Mouse (Mus musculus): Measurements from ENCODE around the gene Ltn1. TPM values are rescaled to one million over a fixed set of nuclear protein-coding genes. Genes with fewer than 3 reads are reported as not detected.

Gene Ltn1
- polyA plus RNA-seq, 1 experiment from 2014 or later, result 25.9 TPM

GRCm38 (mm10) chr16:87440184-87440686 lies 7.8 kb upstream of the Ltn1 start, which contains the start of gene Rwdd2b:
Gene Rwdd2b (minus strand): TSS chr16:87440573.
- peaks cover 9% of the 10 kb centered on the region; the same call in 1 of the 2 replicates for H3K36me3 ChIP-seq
- peak within 1 kb of the TSS; percentile 97 for H3K27ac ChIP-seq
- WGBS, result under 1% methylated on average over 38 of the region's 38 CpGs
- ATAC-seq (ENCODE audit: low FRiP score), result peak; percentile 97
- H3K9ac ChIP-seq, result peak within 1 kb of the TSS; percentile 86
- H3K4me1 ChIP-seq (replicated peaks), result peaks cover 19% of the 10 kb centered on the region
- H3K4me2 ChIP-seq, result peak within 1 kb of the TSS; percentile 80
- peak within 1 kb of the TSS; percentile 71 for H3K4me3 ChIP-seq
- no peaks in the 10 kb centered on the region for H3K9me3 ChIP-seq
- peaks cover 9% of the 10 kb centered on the region; the same call in 1 of the 2 replicates for H3K27me3 ChIP-seq

- no peak overlapping the region for H3K9ac ChIP-seq
- no peak overlapping the region for H3K4me2 ChIP-seq
- H3K4me1 ChIP-seq (replicated peaks), result peaks cover 19% of the 10 kb centered on the region
- 92% methylated on average over 8 of the region's 8 CpGs for WGBS
- ATAC-seq (ENCODE audit: low FRiP score), result no peak
- no peak overlapping the region for H3K4me3 ChIP-seq
- H3K27me3 ChIP-seq, result peaks cover 1% of the 10 kb centered on the region; the same call in 1 of the 2 replicates
- H3K9me3 ChIP-seq, result no peaks in the 10 kb centered on the region
- no peak overlapping the region for H3K27ac ChIP-seq
- peaks cover 13% of the 10 kb centered on the region; the same call in 1 of the 2 replicates for H3K36me3 ChIP-seq
These were observed 6.3 kb upstream of the Ltn1 start for GRCm38 (mm10) chr16:87438697-87439096.

- Histone ChIP-seq H3K9me3 (no peaks in the 10 kb centered on the region), H3K9ac (no peak overlapping the region), H3K4me3 (no peak overlapping the region), H3K36me3 (peaks cover 13% of the 10 kb centered on the region; the same call in 1 of the 2 replicates), H3K27ac (no peak overlapping the region), H3K4me2 (no peak overlapping the region), H3K4me1 (replicated peaks) (peaks cover 19% of the 10 kb centered on the region), H3K27me3 (no peaks in the 10 kb centered on the region)
- WGBS, result 94% methylated on average over 21 of the region's 21 CpGs
- ATAC-seq (ENCODE audit: low FRiP score), result no peak
These were observed 4.7 kb upstream of the Ltn1 start for GRCm38 (mm10) chr16:87437096-87437495.

GRCm38 (mm10) chr16:87435411-87436205 lies 3.2 kb upstream of the Ltn1 start:
- peaks cover 13% of the 10 kb centered on the region for H3K4me1 ChIP-seq (replicated peaks)
- H3K4me3 ChIP-seq, result no peak overlapping the region
- no peaks in the 10 kb centered on the region for H3K27me3 ChIP-seq
- no peak for ATAC-seq (ENCODE audit: low FRiP score)
- no peak overlapping the region for H3K4me2 ChIP-seq
- H3K27ac ChIP-seq, result no peak overlapping the region
- peaks cover 13% of the 10 kb centered on the region; the same call in 1 of the 2 replicates for H3K36me3 ChIP-seq
- WGBS, result 85% methylated on average over 13 of the region's 13 CpGs
- H3K9ac ChIP-seq, result no peak overlapping the region
- H3K9me3 ChIP-seq, result no peaks in the 10 kb centered on the region

GRCm38 (mm10) chr16:87434946-87435345 lies 2.5 kb upstream of the Ltn1 start:
- ATAC-seq (ENCODE audit: low FRiP score), result no peak
- Histone ChIP-seq H3K4me2 (no peak overlapping the region), H3K4me3 (no peak overlapping the region), H3K36me3 (peaks cover 13% of the 10 kb centered on the region; the same call in 1 of the 2 replicates), H3K27me3 (no peaks in the 10 kb centered on the region), H3K9ac (no peak overlapping the region), H3K4me1 (replicated peaks) (peaks cover 13% of the 10 kb centered on the region), H3K9me3 (no peaks in the 10 kb centered on the region), H3K27ac (no peak overlapping the region)
- 85% methylated on average over 6 of the region's 6 CpGs for WGBS

GRCm38 (mm10) chr16:87434266-87434665 lies 1.9 kb upstream of the Ltn1 start:
- 94% methylated on average over 7 of the region's 7 CpGs for WGBS
- Histone ChIP-seq H3K4me1 (replicated peaks) (peaks cover 7% of the 10 kb centered on the region), H3K4me3 (no peak overlapping the region), H3K36me3 (peaks cover 13% of the 10 kb centered on the region; the same call in 1 of the 2 replicates), H3K4me2 (no peak overlapping the region), H3K27ac (no peak overlapping the region), H3K27me3 (no peaks in the 10 kb centered on the region), H3K9me3 (no peaks in the 10 kb centered on the region), H3K9ac (no peak overlapping the region)
- no peak for ATAC-seq (ENCODE audit: low FRiP score)

GRCm38 (mm10) chr16:87427516-87427915 lies 4.9 kb downstream of the Ltn1 start:
- WGBS, result 98% methylated on average over 8 of the region's 8 CpGs
- Histone ChIP-seq H3K36me3 (peaks cover 40% of the 10 kb centered on the region), H3K9me3 (no peaks in the 10 kb centered on the region), H3K4me3 (no peak overlapping the region), H3K4me1 (replicated peaks) (peaks cover 7% of the 10 kb centered on the region), H3K27ac (no peak overlapping the region), H3K9ac (no peak overlapping the region), H3K4me2 (no peak overlapping the region), H3K27me3 (no peaks in the 10 kb centered on the region)
- ATAC-seq (ENCODE audit: low FRiP score), result no peak

GRCm38 (mm10) chr16:87420662-87421061 lies 11.8 kb downstream of the Ltn1 start:
- Histone ChIP-seq H3K4me3 (no peak overlapping the region), H3K9me3 (peaks cover 12% of the 10 kb centered on the region), H3K9ac (no peak overlapping the region), H3K4me2 (no peak overlapping the region), H3K27me3 (no peaks in the 10 kb centered on the region), H3K27ac (no peak overlapping the region), H3K4me1 (replicated peaks) (no peaks in the 10 kb centered on the region), H3K36me3 (peaks cover 96% of the 10 kb centered on the region)
- no peak for ATAC-seq (ENCODE audit: low FRiP score)
- WGBS, result 96% methylated on average over 8 of the region's 8 CpGs

- Histone ChIP-seq H3K9me3 (no peaks in the 10 kb centered on the region), H3K4me2 (no peak overlapping the region), H3K9ac (no peak overlapping the region), H3K27me3 (no peaks in the 10 kb centered on the region), H3K4me3 (no peak overlapping the region), H3K36me3 (peaks cover 85% of the 10 kb centered on the region), H3K27ac (no peak overlapping the region), H3K4me1 (replicated peaks) (no peaks in the 10 kb centered on the region)
- ATAC-seq (ENCODE audit: low FRiP score), result no peak
- WGBS, result 92% methylated on average over 3 of the region's 3 CpGs
These were observed 27.4 kb downstream of the Ltn1 start for GRCm38 (mm10) chr16:87405001-87405400.

- ATAC-seq (ENCODE audit: low FRiP score), result peak; percentile 84
- Histone ChIP-seq H3K27me3 (no peaks in the 10 kb centered on the region), H3K9me3 (no peaks in the 10 kb centered on the region), H3K4me3 (no peak overlapping the region), H3K9ac (no peak overlapping the region), H3K27ac (no peak overlapping the region), H3K36me3 (peaks cover 63% of the 10 kb centered on the region), H3K4me1 (replicated peaks) (no peaks in the 10 kb centered on the region), H3K4me2 (no peak overlapping the region)
- WGBS, result 55% methylated on average over 16 of the region's 16 CpGs
These were observed 38.4 kb downstream of the Ltn1 start for GRCm38 (mm10) chr16:87393813-87394548.

GRCm38 (mm10) chr16:87387444-87387977 lies 44.9 kb downstream of the Ltn1 start:
- H3K9me3 ChIP-seq, result no peaks in the 10 kb centered on the region
- H3K4me3 ChIP-seq, result no peak overlapping the region
- peaks cover 63% of the 10 kb centered on the region for H3K36me3 ChIP-seq
- H3K27ac ChIP-seq, result no peak overlapping the region
- 95% methylated on average over 3 of the region's 3 CpGs for WGBS
- H3K9ac ChIP-seq, result no peak overlapping the region
- ATAC-seq (ENCODE audit: low FRiP score), result no peak
- H3K27me3 ChIP-seq, result no peaks in the 10 kb centered on the region
- no peak overlapping the region for H3K4me2 ChIP-seq
- no peaks in the 10 kb centered on the region for H3K4me1 ChIP-seq (replicated peaks)

- Histone ChIP-seq H3K27ac (no peak overlapping the region), H3K9me3 (no peaks in the 10 kb centered on the region), H3K36me3 (peaks cover 86% of the 10 kb centered on the region), H3K4me2 (no peak overlapping the region), H3K4me3 (no peak overlapping the region), H3K4me1 (replicated peaks) (no peaks in the 10 kb centered on the region), H3K9ac (no peak overlapping the region), H3K27me3 (no peaks in the 10 kb centered on the region)
- 86% methylated on average over 2 of the region's 2 CpGs for WGBS
- ATAC-seq (ENCODE audit: low FRiP score), result no peak
These were observed 48.0 kb downstream of the Ltn1 start for GRCm38 (mm10) chr16:87384366-87384765.

All from hindbrain, embryonic 13.5 days (tissue).